Mouse (Mus musculus) forebrain, embryonic 10.5 days (tissue): ENCODE measurements around the gene Strip1. TPM values are rescaled to one million over a fixed set of nuclear protein-coding genes. Genes with fewer than 3 reads are reported as not detected.

Experiments
- DNase-seq: peaks from one replicate; pipeline ENCODE4 v3.0.0-alpha.2; 2017; ENCODE audit warnings: low spot score; ENCODE audit errors: extremely low spot score
- H3K27ac ChIP-seq: fragments of 300-500 bp; sonication (generic); 2 replicates; pipeline ENCODE4 v1.5.1; 2016; ENCODE audit warnings: mild to moderate bottlenecking
- H3K27me3 ChIP-seq: fragments of 300-500 bp; sonication (generic); 2 replicates; pipeline ENCODE4 v1.6.1; 2016; ENCODE audit warnings: mild to moderate bottlenecking; ENCODE audit not compliant: poor library complexity, severe bottlenecking
- H3K36me3 ChIP-seq: fragments of 300-500 bp; sonication (generic); replicated peaks from 2 replicates; pipeline ENCODE4 v1.6.1; 2016; ENCODE audit warnings: mild to moderate bottlenecking, moderate library complexity
- H3K4me1 ChIP-seq: fragments of 300-500 bp; sonication (generic); 2 replicates; pipeline ENCODE4 v1.6.1; 2016
- H3K4me3 ChIP-seq: fragments of 300-500 bp; sonication (generic); 2 replicates; pipeline ENCODE4 v1.5.1; 2016; ENCODE audit warnings: mild to moderate bottlenecking, moderate library complexity
- H3K9me3 ChIP-seq: fragments of 300-500 bp; sonication (generic); 2 replicates; pipeline ENCODE4 v1.6.1; 2016; ENCODE audit warnings: mild to moderate bottlenecking, moderate library complexity
- WGBS: fragments of 180-500 bp; shearing (Covaris S2); methylation state at CpG from one replicate; pipeline ENCODE4 v1.1.7; 2016; 5-methylcytosine and 5-hydroxymethylcytosine counted together
- polyA plus RNA-seq: library from polyadenylated mRNA; unstranded; fragments of >200 nt; fragmentation: Nextera tagmentation; extraction: Ambion mirVana; gene quantifications from 2 replicates; pipeline ENCODE4 v1.2.1, GENCODE M21; 2016

The Strip1 gene
- polyA plus RNA-seq, 1 experiment from 2014 or later = 69.0 TPM

- H3K27me3 ChIP-seq = no peaks in the 10 kb centered on the region
- H3K27ac ChIP-seq = no peak overlapping the region
- 92% methylated on average over 8 of the region's 8 CpGs for WGBS
- H3K4me1 ChIP-seq = peaks cover 5% of the 10 kb centered on the region; the same call in 1 of the 2 replicates
- H3K9me3 ChIP-seq = no peaks in the 10 kb centered on the region
- DNase-seq = no peak
- peaks cover 100% of the 10 kb centered on the region for H3K36me3 ChIP-seq
- no peak overlapping the region for H3K4me3 ChIP-seq
Observed at GRCm38 (mm10) chr3:107624424-107624823, 7.1 kb downstream of the Strip1 start.

- no peak overlapping the region for H3K27ac ChIP-seq
- 98% methylated on average over 7 of the region's 7 CpGs for WGBS
- H3K4me3 ChIP-seq = no peak overlapping the region
- H3K36me3 ChIP-seq = peaks cover 100% of the 10 kb centered on the region
- H3K27me3 ChIP-seq = no peaks in the 10 kb centered on the region
- 0 out of 2 replicates have a peak, but pooled peaks cover under 1% of the 10 kb centered on the region for H3K4me1 ChIP-seq
- no peak for DNase-seq
- no peaks in the 10 kb centered on the region for H3K9me3 ChIP-seq
Observed at GRCm38 (mm10) chr3:107622537-107622936, 9.0 kb downstream of the Strip1 start.

- Histone ChIP-seq H3K4me1 (no peaks in the 10 kb centered on the region), H3K27me3 (no peaks in the 10 kb centered on the region), H3K9me3 (no peaks in the 10 kb centered on the region), H3K27ac (no peak overlapping the region), H3K4me3 (no peak overlapping the region), H3K36me3 (peaks cover 100% of the 10 kb centered on the region)
- 92% methylated on average over 21 of the region's 21 CpGs for WGBS
- no peak for DNase-seq
Observed at GRCm38 (mm10) chr3:107621286-107622075, 10.0 kb downstream of the Strip1 start.

GRCm38 (mm10) chr3:107619911-107620310 is 11.6 kb downstream of the Strip1 start:
- no peaks in the 10 kb centered on the region for H3K9me3 ChIP-seq
- 93% methylated on average over 6 of the region's 6 CpGs for WGBS
- no peak overlapping the region for H3K27ac ChIP-seq
- no peak for DNase-seq
- H3K36me3 ChIP-seq = peaks cover 100% of the 10 kb centered on the region
- no peak overlapping the region for H3K4me3 ChIP-seq
- H3K27me3 ChIP-seq = no peaks in the 10 kb centered on the region
- no peaks in the 10 kb centered on the region for H3K4me1 ChIP-seq

- no peak for DNase-seq
- H3K27me3 ChIP-seq = no peaks in the 10 kb centered on the region
- H3K27ac ChIP-seq = no peak overlapping the region
- H3K9me3 ChIP-seq = no peaks in the 10 kb centered on the region
- no peaks in the 10 kb centered on the region for H3K4me1 ChIP-seq
- H3K36me3 ChIP-seq = peaks cover 100% of the 10 kb centered on the region
- 95% methylated on average over 3 of the region's 3 CpGs for WGBS
- no peak overlapping the region for H3K4me3 ChIP-seq
Observed at GRCm38 (mm10) chr3:107617800-107618199, 13.7 kb downstream of the Strip1 start.

- Histone ChIP-seq H3K27ac (no peak overlapping the region), H3K4me1 (peaks cover 12% of the 10 kb centered on the region), H3K27me3 (no peaks in the 10 kb centered on the region), H3K9me3 (no peaks in the 10 kb centered on the region), H3K36me3 (peaks cover 78% of the 10 kb centered on the region), H3K4me3 (no peak overlapping the region)
- peak; percentile 55 for DNase-seq
- 87% methylated on average over 11 of the region's 11 CpGs for WGBS
Observed at GRCm38 (mm10) chr3:107612902-107613525, 18.5 kb downstream of the Strip1 start.

GRCm38 (mm10) chr3:107611394-107611793 is 20.1 kb downstream of the Strip1 start:
- Histone ChIP-seq H3K4me3 (no peak overlapping the region), H3K27ac (no peak overlapping the region), H3K9me3 (no peaks in the 10 kb centered on the region), H3K27me3 (no peaks in the 10 kb centered on the region), H3K4me1 (peaks cover 19% of the 10 kb centered on the region), H3K36me3 (peaks cover 62% of the 10 kb centered on the region)
- DNase-seq = no peak
- WGBS = 84% methylated on average over 4 of the region's 4 CpGs

GRCm38 (mm10) chr3:107609376-107609775 is 22.1 kb downstream of the Strip1 start:
- no peak for DNase-seq

GRCm38 (mm10) chr3:107608808-107609207 is 22.7 kb downstream of the Strip1 start:
- no peak overlapping the region for H3K27ac ChIP-seq
- 78% methylated on average over 4 of the region's 4 CpGs for WGBS
- peaks cover 25% of the 10 kb centered on the region for H3K4me1 ChIP-seq
- H3K27me3 ChIP-seq = peaks cover 13% of the 10 kb centered on the region; the same call in 1 of the 2 replicates
- no peak overlapping the region for H3K4me3 ChIP-seq
- DNase-seq = no peak
- peaks cover 37% of the 10 kb centered on the region for H3K36me3 ChIP-seq
- H3K9me3 ChIP-seq = no peaks in the 10 kb centered on the region

More at GRCm38 (mm10) chr3:107609376-107609775, 22.1 kb downstream of the Strip1 start:
- 58% methylated on average over 3 of the region's 3 CpGs for WGBS
- peaks cover 25% of the 10 kb centered on the region for H3K4me1 ChIP-seq
- no peaks in the 10 kb centered on the region for H3K9me3 ChIP-seq
- peaks cover 42% of the 10 kb centered on the region for H3K36me3 ChIP-seq
- H3K27ac ChIP-seq = no peak overlapping the region
- H3K4me3 ChIP-seq = no peak overlapping the region
- H3K27me3 ChIP-seq = peaks cover 7% of the 10 kb centered on the region; the same call in 1 of the 2 replicates

GRCm38 (mm10) chr3:107607221-107607620 is 24.3 kb downstream of the Strip1 start:
- no peak for DNase-seq
- Histone ChIP-seq H3K9me3 (no peaks in the 10 kb centered on the region), H3K27me3 (peaks cover 16% of the 10 kb centered on the region; the same call in 1 of the 2 replicates), H3K4me1 (peaks cover 25% of the 10 kb centered on the region), H3K4me3 (no peak overlapping the region), H3K36me3 (peaks cover 25% of the 10 kb centered on the region), H3K27ac (no peak overlapping the region)
- 90% methylated on average over 8 of the region's 8 CpGs for WGBS

- peaks cover 31% of the 10 kb centered on the region for H3K27me3 ChIP-seq
- DNase-seq = peak; percentile 67
- H3K4me3 ChIP-seq = no peak overlapping the region
- no peaks in the 10 kb centered on the region for H3K9me3 ChIP-seq
- H3K36me3 ChIP-seq = peaks cover 17% of the 10 kb centered on the region
- H3K4me1 ChIP-seq = peaks cover 25% of the 10 kb centered on the region
- WGBS = 6% methylated on average over 4 of the region's 4 CpGs
- H3K27ac ChIP-seq = no peak overlapping the region
Observed at GRCm38 (mm10) chr3:107605304-107605703, 26.2 kb downstream of the Strip1 start.

GRCm38 (mm10) chr3:107600127-107600526 is 31.4 kb downstream of the Strip1 start:
- WGBS = 31% methylated on average over 6 of the region's 6 CpGs
- DNase-seq = no peak
- Histone ChIP-seq H3K27me3 (peaks cover 83% of the 10 kb centered on the region), H3K4me3 (no peak overlapping the region), H3K36me3 (peaks cover 16% of the 10 kb centered on the region), H3K4me1 (peaks cover 53% of the 10 kb centered on the region), H3K27ac (no peak overlapping the region), H3K9me3 (no peaks in the 10 kb centered on the region)
